Mouse (Mus musculus) lung, postnatal 10 days (tissue): Measurements from ENCODE around the gene Tex14.
"Not testable (repeated sequence)": the region's sequence is repeated elsewhere in the genome, so short reads cannot be mapped to it uniquely, and the experiment has no call there.

Experiments used
- DNase-seq: peaks from one replicate; pipeline ENCODE4 v3.0.0; 2021

Tex14 gene

GRCm38 (mm10) chr11:87448476-87449199 lies 43.8 kb downstream of the Tex14 start:
- DNase-seq = peak; percentile 55

GRCm38 (mm10) chr11:87449200-87449547 lies 44.3 kb downstream of the Tex14 start:
- no peak for DNase-seq

GRCm38 (mm10) chr11:87449847-87450246 lies 45.0 kb downstream of the Tex14 start:
- DNase-seq = not testable (repeated sequence)

GRCm38 (mm10) chr11:87452779-87453178 lies 47.9 kb downstream of the Tex14 start:
- DNase-seq = not testable (repeated sequence)

GRCm38 (mm10) chr11:87453216-87454034 lies 48.6 kb downstream of the Tex14 start:
- DNase-seq = peak; percentile 25

- no peak for DNase-seq
These were observed 49.3 kb downstream of the Tex14 start for GRCm38 (mm10) chr11:87454035-87454690.

GRCm38 (mm10) chr11:87455573-87455972 lies 50.7 kb downstream of the Tex14 start:
- DNase-seq = no peak

GRCm38 (mm10) chr11:87455984-87456383 lies 51.1 kb downstream of the Tex14 start:
- no peak for DNase-seq

- no peak for DNase-seq
These were observed 55.7 kb downstream of the Tex14 start for GRCm38 (mm10) chr11:87460566-87460965.

GRCm38 (mm10) chr11:87461780-87462460 lies 57.1 kb downstream of the Tex14 start:
- DNase-seq = peak; percentile 90

- DNase-seq = peak; percentile 69
These were observed 57.8 kb downstream of the Tex14 start for GRCm38 (mm10) chr11:87462461-87463242.

GRCm38 (mm10) chr11:87463243-87463540 lies 58.3 kb downstream of the Tex14 start:
- DNase-seq = no peak

- not testable (repeated sequence) for DNase-seq
These were observed 59.0 kb downstream of the Tex14 start for GRCm38 (mm10) chr11:87463792-87464430.

GRCm38 (mm10) chr11:87465990-87466593 lies 61.2 kb downstream of the Tex14 start:
- peak; percentile 16 for DNase-seq

- DNase-seq = peak; percentile 9
These were observed 62.8 kb downstream of the Tex14 start for GRCm38 (mm10) chr11:87467491-87468277.

- no peak for DNase-seq
These were observed 63.4 kb downstream of the Tex14 start for GRCm38 (mm10) chr11:87468278-87468655.

- peak; percentile 8 for DNase-seq
These were observed 63.9 kb downstream of the Tex14 start for GRCm38 (mm10) chr11:87468706-87469315.

GRCm38 (mm10) chr11:87470807-87471698 lies 66.2 kb downstream of the Tex14 start:
- DNase-seq = peak; percentile 75

- not testable (repeated sequence) for DNase-seq
These were observed 66.8 kb downstream of the Tex14 start for GRCm38 (mm10) chr11:87471699-87471997.
